8 mouse cellular contexts compared by ENCODE assay signal in genomic region chr1:159231781-159232571, GRCm38 (mm10). TPM values are rescaled to one million over a fixed set of nuclear protein-coding genes. Genes with fewer than 3 reads are reported as not detected.
DNase-seq lines count a peak whose midpoint lies in the region; ATAC-seq and TF ChIP-seq lines count a peak whose summit lies in the region.
"Not testable (repeated sequence)": the region's sequence is repeated elsewhere in the genome, so short reads cannot be mapped to it uniquely, and the experiment has no call there.

Gene Cop1, plus strand, starts transcription at chr1:159232320.

- H3K4me2 ChIP-seq in forebrain, embryonic 16.5 days (ENCODE audit: low read length): peak within 1 kb of the TSS; percentile 86
- peak within 1 kb of the TSS; percentile 68 for H3K4me2 ChIP-seq in lung, embryonic 14.5 days

- TF ChIP-seq CTCF in layer of hippocampus, adult 2 months (conservative IDR thresholded peaks at IDR 0.05); lung, embryonic 14.5 days (IDR thresholded peaks at IDR 0.05; ENCODE audit: low read depth); olfactory bulb, adult 2 months (IDR thresholded peaks at IDR 0.05; ENCODE audit: insufficient read depth, low read depth, low read length); thymus, adult 2 months (IDR thresholded peaks at IDR 0.05; ENCODE audit: borderline replicate concordance, control insufficient read depth, extremely low read depth, insufficient read depth, low read length, poor library complexity): not testable (repeated sequence)

- intact Hi-C loops in heart, postnatal 36 days (cut with DNase I): not testable (repeated sequence)

- peak within 1 kb of the TSS; percentile 97 for H3K27ac ChIP-seq in ES-E14 (ENCODE audit: insufficient read depth, low read depth, low read length, poor library complexity, severe bottlenecking)
- H3K27ac ChIP-seq in forebrain, embryonic 16.5 days (ENCODE audit: low read length): peak within 1 kb of the TSS; percentile 98
- H3K27ac ChIP-seq in layer of hippocampus, adult 2 months: peak within 1 kb of the TSS; percentile 100
- peak within 1 kb of the TSS; percentile 91 for H3K27ac ChIP-seq in lung, embryonic 14.5 days (ENCODE audit: low read depth)
- H3K27ac ChIP-seq in olfactory bulb, adult 2 months (ENCODE audit: insufficient read depth, low read depth, low read length): peak within 1 kb of the TSS; percentile 95
- peak within 1 kb of the TSS; percentile 62 for H3K27ac ChIP-seq in thymus, adult 2 months (ENCODE audit: control insufficient read depth, insufficient read depth, low read length)

- H3K36me3 ChIP-seq in ES-E14 (ENCODE audit: control insufficient read depth, insufficient read depth, low read length, poor library complexity, severe bottlenecking); forebrain, embryonic 16.5 days (ENCODE audit: control insufficient read depth, insufficient read depth); lung, embryonic 14.5 days (ENCODE audit: insufficient read depth); thymus, adult 2 months (ENCODE audit: control insufficient read depth, insufficient read depth, low read length): not testable (repeated sequence)

- H3K4me3 ChIP-seq in ES-E14 (ENCODE audit: insufficient read depth in 1 of 2, low read depth in 1 of 2, low read length in 2 of 2, poor library complexity in 1 of 2, severe bottlenecking in 1 of 2): peak within 1 kb of the TSS; percentile 80 to 95
- peak within 1 kb of the TSS; percentile 56 for H3K4me3 ChIP-seq in forebrain, embryonic 16.5 days (replicated peaks; ENCODE audit: low read length)
- peak within 1 kb of the TSS; percentile 82 for H3K4me3 ChIP-seq in layer of hippocampus, adult 2 months
- H3K4me3 ChIP-seq in lung, embryonic 14.5 days (ENCODE audit: low read depth, low read length): peak within 1 kb of the TSS; percentile 69
- H3K4me3 ChIP-seq in olfactory bulb, adult 2 months (ENCODE audit: insufficient read depth, low read depth, low read length): peak within 1 kb of the TSS; percentile 86
- H3K4me3 ChIP-seq in thymus, adult 2 months (ENCODE audit: control insufficient read depth, insufficient read depth, low read length): peak within 1 kb of the TSS; percentile 75

- peak; percentile 73 for DNase-seq in ES-E14 (ENCODE audit: low read depth, low spot score)
- peak; percentile 93 for DNase-seq in cerebellum, adult 11-12 months
- DNase-seq in heart, postnatal 36 days: peak; percentile 92 to 94
- peak; percentile 88 to 89 for DNase-seq in layer of hippocampus, adult 2 months (ENCODE audit: low spot score in 2 of 2)
- peak; percentile 96 for DNase-seq in lung, embryonic 14.5 days
- peak; percentile 91 for DNase-seq in thymus, adult 2 months

- not testable (repeated sequence) for H3K9me3 ChIP-seq in ES-E14 (ENCODE audit: control insufficient read depth, insufficient read depth, low read depth, low read length); forebrain, embryonic 16.5 days (ENCODE audit: control insufficient read depth, low read length); lung, embryonic 14.5 days (ENCODE audit: low read depth, low read length)

- peak within 1 kb of the TSS; percentile 100 for H3K9ac ChIP-seq in ES-E14 (ENCODE audit: insufficient read depth, low read depth, low read length, poor library complexity, severe bottlenecking)
- peak within 1 kb of the TSS; percentile 74 for H3K9ac ChIP-seq in forebrain, embryonic 16.5 days (replicated peaks; ENCODE audit: low read depth, low read length)
- peak within 1 kb of the TSS; percentile 81 for H3K9ac ChIP-seq in lung, embryonic 14.5 days

- peak; percentile 98 for TF ChIP-seq POLR2A in olfactory bulb, adult 2 months (IDR thresholded peaks at IDR 0.05; ENCODE audit: insufficient read depth, low read depth, low read length)
- TF ChIP-seq POLR2A in thymus, adult 2 months (IDR thresholded peaks at IDR 0.05; ENCODE audit: control insufficient read depth, extremely low read depth, insufficient read depth, low read length, poor library complexity): peak; percentile 85

- WGBS in forebrain, embryonic 16.5 days: under 1% methylated on average over 73 of the region's 97 CpGs
- WGBS in lung, embryonic 14.5 days: under 1% methylated on average over 74 of the region's 97 CpGs
- under 1% methylated on average over 84 of the region's 97 CpGs for WGBS in olfactory bulb, adult 2 months
- under 1% methylated on average over 85 of the region's 97 CpGs for WGBS in thymus, adult 2 months

- in situ Hi-C loops in ES-E14 (cut with MboI; ENCODE audit: low sequenced_read_pairs in 2 of 2, unreplicated experiment in 2 of 2): not testable (repeated sequence)

- not testable (repeated sequence) for H3K27me3 ChIP-seq in forebrain, embryonic 16.5 days (replicated peaks; ENCODE audit: control insufficient read depth, insufficient read depth, low read length); lung, embryonic 14.5 days (ENCODE audit: insufficient read depth, low read length); thymus, adult 2 months (ENCODE audit: control insufficient read depth, insufficient read depth, low read length)

- peak; percentile 97 for ATAC-seq in forebrain, embryonic 16.5 days
- peak; percentile 98 for ATAC-seq in lung, embryonic 14.5 days (ENCODE audit: insufficient read depth)

- not testable (repeated sequence) for H3K4me1 ChIP-seq in ES-E14 (ENCODE audit: control insufficient read depth in 2 of 2, insufficient read depth in 2 of 2, low read length in 2 of 2, poor library complexity in 1 of 2); lung, embryonic 14.5 days (ENCODE audit: insufficient read depth); olfactory bulb, adult 2 months (ENCODE audit: control insufficient read depth, insufficient read depth, low read length); thymus, adult 2 months (replicated peaks; ENCODE audit: control insufficient read depth, insufficient read depth, low read length)
- peaks cover 17% of the 10 kb centered on the region for H3K4me1 ChIP-seq in forebrain, embryonic 16.5 days (replicated peaks; ENCODE audit: control insufficient read depth, insufficient read depth, low read length)

TF ChIP-seq in ES-E14, 5 proteins besides CTCF, POLR2A, EP300 and RAD21:
- peak; percentile 58; the same call in 1 of the 2 replicates for TF ChIP-seq HCFC1 (IDR thresholded peaks at IDR 0.05; ENCODE audit: borderline replicate concordance, insufficient read depth, low read length)

RNA-seq across cellular contexts. Expression of gene Cop1, which starts in this region (rescaled TPM):
- total RNA-seq in ES-E14 (2012; rRNA removed): 75.7 and 92.3 TPM in 2 replicates
- polyA plus RNA-seq in forebrain, embryonic 16.5 days (2015; fragmentation: Nextera tagmentation; extraction: Ambion mirVana): 24.3 and 26.0 TPM in 2 replicates
- 100 to 1,000 TPM; 133 to 135 TPM for total RNA-seq in heart, postnatal 36 days (2021)
- total RNA-seq in layer of hippocampus, adult 2 months (2021): 100 to 1,000 TPM; 132 to 152 TPM
- 125 and 137 TPM in 2 replicates for polyA plus RNA-seq in lung, embryonic 14.5 days (2014; fragmentation: Nextera tagmentation; extraction: Ambion mirVana)
- not detected in 2 replicates for polyA plus RNA-seq in olfactory bulb, adult 2 months (2012; ENCODE audit: insufficient read depth, insufficient read length, low replicate concordance, missing spikeins)
- 58.6 and 70.7 TPM in 2 replicates for polyA plus RNA-seq in thymus, adult 2 months (2012; rRNA removed)

Comparison
In these comparisons a context has a peak if more than half of its experiments do, and no peak if none do; other contexts are left out.
1. Peak in every context shown above with its lines: DNase-seq, ATAC-seq, H3K4me3 ChIP-seq and H3K27ac ChIP-seq.
2. RNA of gene Cop1 (polyA plus RNA-seq): 125 to 137 TPM in lung, embryonic 14.5 days, 58.6 to 70.7 TPM in thymus, adult 2 months and 24.3 to 26.0 TPM in forebrain, embryonic 16.5 days; not detected in olfactory bulb, adult 2 months; every median in the first group is over 10 times any median in the second.